Mouse (Mus musculus) E14TG2a.4 (cell line): Measurements from ENCODE around the gene Sgtb.

ENCODE experiments used
- H3K27me3 ChIP-seq: 2 replicates; pipeline ENCODE4 v1.6.1; 2014; ENCODE audit warnings: low read length, control low read depth; ENCODE audit not compliant: insufficient read depth
- H3K36me3 ChIP-seq: 2 replicates; pipeline ENCODE4 v1.6.1; 2014; ENCODE audit warnings: low read length, control low read depth; ENCODE audit not compliant: insufficient read depth
- H3K4me1 ChIP-seq: replicated peaks from 2 replicates; pipeline ENCODE4 v1.6.1; 2014; ENCODE audit warnings: low read depth, low read length, control low read depth
- H3K4me3 ChIP-seq: replicated peaks from 2 replicates; pipeline ENCODE4 v1.5.1; 2014; ENCODE audit warnings: mild to moderate bottlenecking, low read length
- H3K9me3 ChIP-seq: 2 replicates; pipeline ENCODE4 v1.6.1; 2014; ENCODE audit warnings: low read length, control low read depth
- CTCF ChIP-seq: conservative IDR thresholded peaks from 2 replicates; pipeline ENCODE4 v1.5.1; 2014; ENCODE audit warnings: low read length
- NANOG ChIP-seq: IDR thresholded peaks from 2 replicates; pipeline ENCODE4 v1.6.1; 2014; ENCODE audit warnings: borderline replicate concordance, low read length, mixed read lengths
- POU5F1 ChIP-seq: IDR thresholded peaks from 2 replicates; pipeline ENCODE4 v1.6.1; 2014; ENCODE audit warnings: low read length, borderline replicate concordance

Sgtb gene

GRCm38 (mm10) chr13:104114827-104115226, 5.3 kb downstream of the Sgtb start:
- H3K36me3 ChIP-seq, result 0 out of 2 replicates have a peak, but pooled peaks cover 8% of the 10 kb centered on the region

GRCm38 (mm10) chr13:104122078-104122840, 12.7 kb downstream of the Sgtb start:
- no peak for TF ChIP-seq NANOG
- no peak for TF ChIP-seq CTCF
- no peak for TF ChIP-seq POU5F1
- Histone ChIP-seq H3K9me3 (no peaks in the 10 kb centered on the region), H3K27me3 (no peaks in the 10 kb centered on the region), H3K4me3 (peak overlapping the region; percentile 30; the same call in 1 of the 2 replicates), H3K36me3 (0 out of 2 replicates have a peak, but pooled peaks cover 8% of the 10 kb centered on the region), H3K4me1 (peaks cover 11% of the 10 kb centered on the region)

More at GRCm38 (mm10) chr13:104114827-104115226, 5.3 kb downstream of the Sgtb start:
- Histone ChIP-seq H3K9me3 (no peaks in the 10 kb centered on the region), H3K4me3 (no peak overlapping the region), H3K4me1 (peaks cover 7% of the 10 kb centered on the region), H3K27me3 (no peaks in the 10 kb centered on the region)
- TF ChIP-seq POU5F1 (no peak), CTCF (no peak), NANOG (no peak)

- TF ChIP-seq CTCF (no peak), POU5F1 (no peak)
- Histone ChIP-seq H3K4me3 (no peak overlapping the region), H3K9me3 (no peaks in the 10 kb centered on the region), H3K36me3 (0 out of 2 replicates have a peak, but pooled peaks cover 8% of the 10 kb centered on the region), H3K4me1 (peaks cover 11% of the 10 kb centered on the region), H3K27me3 (no peaks in the 10 kb centered on the region)
Measured at GRCm38 (mm10) chr13:104123662-104124381, 14.3 kb downstream of the Sgtb start.

GRCm38 (mm10) chr13:104132561-104132960, 23.0 kb downstream of the Sgtb start:
- Histone ChIP-seq H3K4me1 (no peaks in the 10 kb centered on the region), H3K27me3 (no peaks in the 10 kb centered on the region), H3K4me3 (no peak overlapping the region), H3K36me3 (peaks cover 24% of the 10 kb centered on the region), H3K9me3 (no peaks in the 10 kb centered on the region)
- TF ChIP-seq CTCF (no peak), POU5F1 (no peak), NANOG (no peak)

GRCm38 (mm10) chr13:104134510-104135085, 25.1 kb downstream of the Sgtb start:
- H3K27me3 ChIP-seq, result no peaks in the 10 kb centered on the region
- peaks cover 28% of the 10 kb centered on the region for H3K36me3 ChIP-seq
- H3K4me1 ChIP-seq, result no peaks in the 10 kb centered on the region
- H3K9me3 ChIP-seq, result no peaks in the 10 kb centered on the region
- no peak overlapping the region for H3K4me3 ChIP-seq
- TF ChIP-seq POU5F1, result no peak

- TF ChIP-seq NANOG, result no peak
- peak; percentile 95 for TF ChIP-seq CTCF
- H3K27me3 ChIP-seq, result no peaks in the 10 kb centered on the region
- H3K4me3 ChIP-seq, result no peak overlapping the region
- peaks cover 69% of the 10 kb centered on the region for H3K36me3 ChIP-seq
- H3K9me3 ChIP-seq, result no peaks in the 10 kb centered on the region
- H3K4me1 ChIP-seq, result 0 out of 2 replicates have a peak, but pooled peaks cover 9% of the 10 kb centered on the region
Measured at GRCm38 (mm10) chr13:104139369-104140209, 30.0 kb downstream of the Sgtb start.

GRCm38 (mm10) chr13:104144871-104145270, 35.3 kb downstream of the Sgtb start:
- H3K4me3 ChIP-seq, result no peak overlapping the region
- H3K9me3 ChIP-seq, result no peaks in the 10 kb centered on the region
- no peaks in the 10 kb centered on the region for H3K27me3 ChIP-seq
- peaks cover 96% of the 10 kb centered on the region for H3K36me3 ChIP-seq
- TF ChIP-seq CTCF, result no peak
- TF ChIP-seq POU5F1, result no peak
- no peak for TF ChIP-seq NANOG
- peaks cover 14% of the 10 kb centered on the region; the same call in 1 of the 2 replicates for H3K4me1 ChIP-seq

- Histone ChIP-seq H3K9me3 (no peaks in the 10 kb centered on the region), H3K4me3 (no peak overlapping the region), H3K4me1 (peaks cover 10% of the 10 kb centered on the region; the same call in 1 of the 2 replicates), H3K27me3 (no peaks in the 10 kb centered on the region), H3K36me3 (peaks cover 95% of the 10 kb centered on the region)
- TF ChIP-seq CTCF (no peak), NANOG (no peak), POU5F1 (no peak)
Measured at GRCm38 (mm10) chr13:104145646-104146045, 36.1 kb downstream of the Sgtb start.
